Comparison of ENCODE assay signal across 8 mouse cellular contexts in genomic region chr2:104069704-104070185, GRCm38 (mm10). TPM values are rescaled to one million over a fixed set of nuclear protein-coding genes. Genes with fewer than 3 reads are reported as not detected.
DNase-seq lines count a peak whose midpoint lies in the region; ATAC-seq and TF ChIP-seq lines count a peak whose summit lies in the region.

TSS of gene Cd59b (plus strand) at chr2:104069849.

- peak within 1 kb of the TSS; percentile 59 for H3K9ac ChIP-seq in lung, embryonic 16.5 days (ENCODE audit: low read length)

- H3K27me3 ChIP-seq in lung, embryonic 16.5 days (ENCODE audit: control insufficient read depth, insufficient read depth, low read depth, low read length) = no peaks in the 10 kb centered on the region

- H3K36me3 ChIP-seq in lung, embryonic 16.5 days (ENCODE audit: control insufficient read depth, insufficient read depth, low read length) = no peaks in the 10 kb centered on the region

- TF ChIP-seq CTCF in left cerebral cortex, adult 2 months (IDR thresholded peaks at IDR 0.05) = no peak

- peak within 1 kb of the TSS; percentile 16 for H3K4me3 ChIP-seq in left cerebral cortex, adult 2 months
- H3K4me3 ChIP-seq in lung, embryonic 16.5 days (ENCODE audit: low read length) = peak within 1 kb of the TSS; percentile 52

- ATAC-seq in lung, embryonic 16.5 days (ENCODE audit: low read depth) = peak; percentile 93

- intact Hi-C loops in left cerebral cortex, adult 2 months (cut with DNase I) = no loop called here

- H3K4me2 ChIP-seq in lung, embryonic 16.5 days (ENCODE audit: low read depth, low read length) = peak within 1 kb of the TSS; percentile 58

- no peak for DNase-seq in left cerebral cortex, adult 2 months (ENCODE audit: extremely low spot score in 1 of 2, low spot score in 2 of 2)
- DNase-seq in left cerebral cortex, adult 18-20 months (ENCODE audit: low spot score in 2 of 2) = no peak
- DNase-seq in embryo, embryonic 11 days = peak; percentile 79
- DNase-seq in heart, adult 18-20 months = peak; percentile 61 to 66
- peak; percentile 71 for DNase-seq in kidney, adult 18-20 months
- DNase-seq in ovary, postnatal 14 days (ENCODE audit: low spot score) = peak; percentile 15
- no peak for DNase-seq in layer of hippocampus, postnatal 10 days (ENCODE audit: low spot score in 2 of 2)

- no peak within 1 kb of the TSS for H3K27ac ChIP-seq in left cerebral cortex, adult 2 months
- no peak within 1 kb of the TSS for H3K27ac ChIP-seq in lung, embryonic 16.5 days (ENCODE audit: low read length)

- H3K9me3 ChIP-seq in lung, embryonic 16.5 days (ENCODE audit: control insufficient read depth, low read length) = no peaks in the 10 kb centered on the region

- peaks cover 10% of the 10 kb centered on the region for H3K4me1 ChIP-seq in lung, embryonic 16.5 days (replicated peaks; ENCODE audit: control insufficient read depth, insufficient read depth, low read length)

- WGBS in lung, embryonic 16.5 days = 7% methylated on average over 13 of the region's 13 CpGs

RNA-seq across cellular contexts. Expression of gene Cd59b, which starts in this region (rescaled TPM):
- 1 to 10 TPM in 1 of 2 experiments, under 1 TPM in 1; 0.63 to 1.2 TPM for total RNA-seq in left cerebral cortex, adult 2 months (2021)
- total RNA-seq in left cerebral cortex, adult 18-20 months (2021) = 1 to 10 TPM in 1 of 2 experiments, under 1 TPM in 1; 0.91 to 2.2 TPM
- 1 to 10 TPM; 2.9 to 3.7 TPM for total RNA-seq in heart, adult 18-20 months (2021)
- polyA plus RNA-seq in lung, embryonic 16.5 days (2015; fragmentation: Nextera tagmentation; extraction: Ambion mirVana) = 6.7 and 9.7 TPM in 2 replicates
- under 1 TPM in 1 of 2 experiments, not detected in 1; 0.51 TPM for total RNA-seq in layer of hippocampus, postnatal 10 days (2021)

Comparison
In these comparisons a context has a peak if more than half of its experiments do, and no peak if none do; other contexts are left out.
1. DNase-seq: peak in embryo, embryonic 11 days (single experiment), heart, adult 18-20 months (2 of 2), kidney, adult 18-20 months (single experiment) and ovary, postnatal 14 days (single experiment); none in left cerebral cortex, adult 2 months (0 of 2), left cerebral cortex, adult 18-20 months (0 of 2) and layer of hippocampus, postnatal 10 days (0 of 2).